Mouse (Mus musculus) left cerebral cortex, postnatal 10 days (tissue): ENCODE data around the gene Shld2. TPM values are rescaled to one million over a fixed set of nuclear protein-coding genes. Genes with fewer than 3 reads are reported as not detected.

Source experiments
- DNase-seq, 2 experiments: peaks; one replicate each; pipeline ENCODE4 v3.0.0; 2021 to 2022; ENCODE audit warnings: low spot score in 2 of 2, mixed read lengths in 1 of 2; ENCODE audit errors: extremely low spot score in 1 of 2
- intact Hi-C: fragments of 180-260 bp; cut with DNase I; formaldehyde crosslinking; loops from one replicate; pipeline ENCODE4 v1.15.1; 2025
- total RNA-seq, 2 experiments: library from RNA; stranded (reverse); gene quantifications; 2 replicates each; pipeline ENCODE4 v1.2.3; 2021

Shld2 gene
- total RNA-seq, 2 experiments from 2014 or later, result 10.4 to 11.3 TPM

DNA sequence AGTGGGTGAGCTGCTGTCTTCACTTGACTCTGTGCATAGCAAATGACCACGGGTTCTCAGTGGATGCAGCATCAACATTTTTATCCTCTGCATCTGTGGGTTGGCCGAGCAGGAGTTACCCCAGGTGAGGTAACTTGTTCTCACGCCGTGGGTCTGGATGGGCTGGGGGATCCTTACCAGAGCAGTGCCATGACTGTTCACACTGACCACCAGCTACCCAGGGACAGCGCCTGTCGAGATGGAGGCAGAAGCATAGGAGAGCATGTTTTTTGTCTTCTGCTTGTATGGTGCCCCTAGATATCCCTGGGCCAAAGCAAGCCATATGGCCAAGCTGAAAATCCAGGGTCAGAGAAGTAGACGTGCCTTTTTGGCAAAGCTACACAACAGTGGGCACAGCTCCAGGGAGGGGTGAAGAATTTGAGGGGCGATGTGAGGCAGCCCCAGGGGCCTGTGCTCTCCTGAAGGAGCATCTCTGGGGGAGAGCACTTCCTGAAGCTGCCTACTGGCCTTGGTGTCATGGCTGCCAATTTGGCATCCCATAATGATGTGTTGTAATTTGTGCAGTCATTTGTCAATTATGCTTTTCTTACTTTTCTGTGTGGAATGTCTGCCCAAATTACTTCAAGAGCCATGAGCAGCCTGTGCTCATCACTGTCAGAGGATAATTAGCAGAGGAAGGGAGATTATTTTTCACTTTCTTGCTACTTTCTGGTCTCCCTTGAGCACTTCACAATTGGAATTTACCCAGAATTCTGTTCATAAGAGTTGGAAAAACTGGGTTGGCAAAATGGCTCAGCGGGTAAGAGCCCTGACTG is 77.2 kb downstream of the Shld2 start:
- DNase-seq, result no peak
- intact Hi-C loops, result no loop called here

DNA sequence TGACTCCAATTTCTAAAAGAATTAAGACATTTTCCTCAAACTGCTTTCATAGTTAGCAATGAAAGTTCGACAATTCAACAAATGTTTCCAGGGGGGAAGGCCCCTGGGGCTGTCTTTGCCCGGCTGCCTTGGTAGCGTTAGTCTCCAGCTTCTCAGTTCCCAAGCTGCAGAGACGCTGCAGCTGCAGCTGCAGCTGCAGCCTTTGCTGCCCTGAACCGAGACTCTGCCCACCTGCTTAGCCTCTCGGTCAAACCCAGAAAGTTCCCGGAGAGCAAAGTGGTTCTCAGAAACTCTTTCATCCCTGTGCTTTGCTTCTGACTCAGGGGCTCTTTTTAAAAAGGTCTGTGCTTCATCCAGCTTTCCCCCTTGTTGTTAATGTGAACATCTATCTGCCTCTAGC is 78.0 kb downstream of the Shld2 start:
- intact Hi-C loops, result no loop called here

DNA sequence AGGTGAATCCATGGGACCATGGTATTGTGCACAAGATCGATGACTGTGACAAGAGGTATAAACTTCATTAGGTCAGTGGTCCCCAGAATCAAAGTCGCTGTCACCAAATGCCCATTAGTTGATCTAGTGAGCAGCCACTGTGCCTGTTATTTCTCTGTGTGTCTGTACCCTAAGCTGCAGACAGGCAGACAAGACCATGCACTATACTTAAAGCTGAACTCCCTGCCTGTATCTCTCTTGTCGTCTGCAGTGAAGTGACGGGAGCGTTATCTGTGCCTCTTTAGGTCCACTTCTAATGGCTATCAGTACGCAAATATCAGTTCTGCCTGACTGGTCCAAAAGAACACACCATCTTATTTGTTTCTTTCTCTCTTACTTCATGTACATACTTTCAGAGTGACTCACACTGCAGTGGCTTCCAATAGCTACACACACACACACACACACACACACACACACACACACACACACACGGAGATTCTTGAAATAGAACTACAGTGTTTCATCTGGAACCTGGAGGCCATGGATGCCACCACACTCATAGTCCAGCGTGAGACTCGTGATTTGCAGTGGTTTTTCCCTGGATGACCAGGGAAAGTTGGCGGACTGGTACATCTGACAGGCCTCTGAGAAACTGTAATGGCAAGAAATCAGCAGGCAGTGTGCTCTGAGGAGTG is 81.3 kb downstream of the Shld2 start:
- DNase-seq, result no peak
- intact Hi-C loops, result no loop called here

More for the DNA sequence above, 78.0 kb downstream of the Shld2 start:
- DNase-seq, result no peak

DNA sequence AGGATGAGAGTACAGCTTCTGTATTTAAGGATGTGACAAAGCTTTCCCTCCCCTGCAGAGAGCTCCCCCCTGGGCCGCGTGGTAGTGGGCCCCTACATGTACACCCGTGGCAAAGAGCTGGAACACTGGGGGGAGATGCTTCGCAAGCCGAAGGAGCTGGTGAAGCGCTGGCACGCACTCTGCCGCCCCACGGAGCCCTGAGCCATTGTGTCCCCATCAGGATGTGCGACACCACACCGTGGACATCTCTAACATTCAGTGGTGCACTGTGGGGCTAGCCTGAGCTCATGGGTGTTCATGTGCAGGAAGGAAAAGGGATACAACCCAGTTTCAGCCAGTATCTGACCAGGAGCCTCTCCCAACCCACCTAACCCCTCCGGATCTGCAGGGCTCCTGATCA is 82.3 kb downstream of the Shld2 start:
- intact Hi-C loops, result no loop called here
- DNase-seq, result no peak

DNA sequence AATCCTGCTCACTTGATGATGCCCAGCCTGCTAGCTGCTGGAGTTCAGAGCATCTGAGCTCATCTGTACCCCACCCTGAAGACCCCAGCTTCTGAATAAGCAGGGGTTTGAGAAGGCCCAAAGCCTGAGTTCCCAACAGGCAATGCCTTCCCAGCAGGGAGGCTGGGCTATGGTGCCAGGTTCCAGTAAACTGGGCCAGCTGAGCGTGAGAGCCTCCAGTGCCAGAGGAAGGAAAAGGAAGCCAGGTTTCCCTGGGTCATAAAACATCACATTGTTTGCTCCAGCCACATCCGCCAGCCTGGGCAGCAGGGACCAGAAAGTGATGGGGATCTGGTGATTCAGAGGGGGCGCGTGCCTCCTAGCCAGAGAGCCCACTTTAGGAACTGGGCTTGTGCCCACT is 83.7 kb downstream of the Shld2 start:
- intact Hi-C loops, result no loop called here
- peak; percentile 11 to 42 for DNase-seq

DNA sequence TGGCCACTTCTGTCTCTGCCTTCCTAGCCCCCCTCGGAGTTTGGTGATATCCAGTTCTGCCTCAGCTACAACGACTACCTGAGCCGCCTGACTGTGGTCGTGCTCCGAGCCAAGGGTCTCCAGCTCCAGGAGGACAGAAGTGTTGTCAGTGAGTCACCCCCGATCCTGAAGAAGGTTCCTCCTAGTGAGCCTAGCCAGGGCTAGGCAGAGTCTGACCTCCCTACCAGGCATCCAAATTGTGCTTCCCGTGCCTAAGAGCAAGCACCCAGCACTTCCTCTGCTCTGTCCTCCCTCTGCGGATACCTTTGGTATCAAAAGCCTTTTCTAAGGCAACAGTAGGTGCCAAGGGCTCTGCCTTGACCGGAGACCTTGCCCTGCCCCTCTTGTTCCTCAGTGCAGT is 84.3 kb downstream of the Shld2 start:
- no peak for DNase-seq
- intact Hi-C loops, result no loop called here

DNA sequence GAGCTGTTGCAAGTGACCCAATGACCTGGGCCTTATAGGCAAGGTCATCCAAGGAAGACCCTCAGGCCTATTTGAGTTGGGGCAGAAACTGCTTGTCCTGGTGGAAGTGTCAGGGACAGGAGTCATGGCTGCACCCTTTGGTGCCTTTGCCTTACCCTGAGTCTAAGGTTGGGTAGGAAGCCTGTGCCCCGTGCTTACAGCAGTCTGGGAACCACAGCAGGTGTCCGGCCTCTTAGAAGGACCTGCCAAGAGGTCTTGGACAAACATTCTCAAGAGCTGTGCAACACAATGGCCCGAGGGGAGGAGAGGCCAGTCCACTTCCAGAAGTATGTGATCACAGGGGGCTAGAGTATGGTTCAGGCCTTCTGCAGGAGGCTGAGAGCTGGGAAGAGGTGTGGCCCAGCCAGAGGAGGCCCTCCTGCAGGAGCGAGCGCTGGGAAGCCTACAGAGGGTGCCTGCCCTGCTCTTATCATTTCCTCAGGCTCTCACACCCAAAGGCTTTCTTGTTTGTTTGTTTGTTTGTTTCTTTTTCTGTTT is 86.9 kb downstream of the Shld2 start:
- intact Hi-C loops, result no loop called here
- DNase-seq, result peak in 1 of 2 experiments; percentile 51

DNA sequence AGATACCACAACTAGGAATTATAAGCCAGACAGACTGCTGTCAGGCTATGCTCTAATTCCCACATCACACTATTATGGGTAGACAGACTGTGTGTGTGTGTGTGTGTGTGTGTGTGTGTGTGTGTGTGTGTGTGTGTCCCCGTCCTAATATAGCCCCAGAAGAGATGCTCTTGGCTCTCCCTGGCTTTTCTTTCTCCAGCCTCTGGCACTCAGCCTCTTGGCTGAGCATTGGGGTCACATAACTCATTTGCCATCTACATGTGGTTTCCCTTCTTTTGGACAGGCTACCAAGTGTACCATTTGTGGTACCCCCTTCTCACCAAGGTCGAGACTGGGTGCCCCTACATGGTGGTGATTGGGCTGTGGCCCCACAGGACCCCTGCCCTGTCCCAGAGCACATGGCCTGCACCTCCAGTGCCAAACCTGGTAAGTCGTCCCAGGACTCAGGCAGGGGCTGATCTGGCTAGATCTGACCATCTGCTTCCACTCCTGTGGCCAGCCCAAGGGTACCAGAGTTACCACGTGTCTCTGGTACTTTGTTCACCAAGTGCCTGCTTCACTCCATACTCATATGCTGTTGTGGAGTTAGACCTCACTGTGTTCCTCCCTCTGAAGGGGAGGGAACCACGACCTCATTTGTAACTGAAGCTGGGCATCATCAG is 88.7 kb downstream of the Shld2 start:
- no peak for DNase-seq
- intact Hi-C loops, result no loop called here

DNA sequence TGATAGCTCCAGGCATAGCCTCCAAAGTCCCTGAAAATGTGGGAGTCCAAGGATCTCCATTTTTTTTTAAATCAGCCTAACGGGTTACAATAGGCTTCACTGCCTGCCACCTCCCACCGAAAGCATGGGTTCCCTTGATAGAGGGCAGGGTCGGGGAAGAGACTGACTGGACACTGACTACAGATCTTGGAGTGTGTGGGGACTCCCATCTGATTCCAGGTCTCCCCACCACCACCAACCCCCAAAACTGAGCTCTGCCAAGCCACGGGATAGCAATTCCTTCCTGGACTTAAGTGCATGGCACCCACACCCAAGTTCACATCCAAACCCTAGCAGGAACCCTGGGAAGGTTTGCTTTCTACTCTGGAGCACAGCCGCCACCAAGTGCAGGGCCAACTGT is 89.9 kb downstream of the Shld2 start:
- no peak for DNase-seq
- intact Hi-C loops, result no loop called here

DNA sequence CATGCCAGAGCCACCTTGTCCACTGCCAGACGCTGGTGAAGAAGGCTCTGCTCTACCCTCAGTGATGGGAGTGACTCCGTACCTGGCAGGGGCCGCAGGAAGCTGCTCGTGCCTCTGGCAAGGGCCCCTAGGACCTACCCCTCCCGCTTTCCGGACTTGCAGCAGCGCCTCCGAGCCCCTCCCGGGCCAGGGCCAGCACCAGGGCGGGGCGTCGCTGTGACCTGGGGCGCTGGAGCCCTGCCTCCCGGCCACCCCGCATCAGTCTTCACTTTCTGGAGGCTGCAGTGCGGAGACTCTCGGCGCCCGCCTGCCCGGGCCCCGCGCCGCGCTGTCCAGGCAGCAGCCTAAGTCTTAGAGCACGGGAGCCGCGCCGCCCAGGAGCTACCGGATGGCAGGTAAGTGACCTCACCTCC is 90.5 kb downstream of the Shld2 start:
- DNase-seq, result peak in 1 of 2 experiments; percentile 45
- intact Hi-C loops, result no loop called here

DNA sequence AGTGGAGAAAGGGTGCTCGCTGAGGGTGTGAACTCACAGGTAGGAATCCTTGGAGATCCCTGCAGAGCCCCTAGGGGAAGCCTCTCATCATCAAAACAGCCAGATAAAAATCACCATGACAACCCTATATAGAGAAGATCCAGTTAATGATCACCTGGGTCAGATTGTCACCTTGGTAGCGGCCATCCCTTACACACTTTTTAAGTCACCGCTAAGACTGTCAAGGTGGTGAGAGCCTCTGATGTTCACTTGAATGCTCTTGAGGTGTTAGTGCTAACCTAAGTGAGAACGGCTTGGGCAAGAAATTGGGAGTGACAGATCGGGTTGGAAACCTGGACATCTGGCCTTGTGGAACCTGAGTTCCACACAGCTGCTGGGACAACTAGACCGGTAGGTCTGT is 91.0 kb downstream of the Shld2 start, which contains the start of gene Syt15:
TSS of gene Syt15 (plus strand) at position 301 of the 400 bp plus-strand sequence.
- intact Hi-C loops, result no loop called here
- no peak for DNase-seq

DNA sequence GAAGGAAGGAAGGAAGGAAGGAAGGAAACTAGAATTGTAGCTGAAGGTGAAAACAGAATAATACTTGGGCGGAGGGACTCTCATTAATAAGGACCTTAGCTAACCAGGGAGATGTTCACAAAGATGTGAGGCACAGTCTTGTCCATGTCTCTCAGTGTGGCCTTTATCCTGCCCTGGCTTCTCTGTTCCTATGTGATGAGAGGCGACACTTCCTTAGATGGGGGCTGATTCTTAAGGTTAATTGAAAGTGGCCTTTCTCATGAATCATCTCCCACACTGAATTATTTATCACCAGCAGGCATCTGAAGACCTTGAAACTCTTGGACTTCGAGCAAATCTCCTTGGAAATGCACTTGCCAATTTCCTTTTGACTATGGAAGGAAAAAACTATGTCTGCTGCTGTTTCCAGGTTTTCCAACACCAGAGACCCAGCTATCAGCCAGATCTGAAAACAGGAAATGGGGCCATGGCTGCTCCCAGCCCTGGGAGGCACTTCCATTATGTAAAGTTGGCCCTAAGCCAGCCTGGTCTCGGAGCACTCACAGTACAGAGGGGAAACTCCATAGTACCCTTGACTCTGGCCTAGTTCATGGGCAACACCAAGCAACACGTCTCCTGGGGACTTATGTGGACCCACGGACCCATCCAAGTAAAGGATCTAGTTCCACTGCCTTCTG is 94.7 kb downstream of the Shld2 start:
- intact Hi-C loops, result no loop called here
- DNase-seq, result peak in 1 of 2 experiments; percentile 71

DNA sequence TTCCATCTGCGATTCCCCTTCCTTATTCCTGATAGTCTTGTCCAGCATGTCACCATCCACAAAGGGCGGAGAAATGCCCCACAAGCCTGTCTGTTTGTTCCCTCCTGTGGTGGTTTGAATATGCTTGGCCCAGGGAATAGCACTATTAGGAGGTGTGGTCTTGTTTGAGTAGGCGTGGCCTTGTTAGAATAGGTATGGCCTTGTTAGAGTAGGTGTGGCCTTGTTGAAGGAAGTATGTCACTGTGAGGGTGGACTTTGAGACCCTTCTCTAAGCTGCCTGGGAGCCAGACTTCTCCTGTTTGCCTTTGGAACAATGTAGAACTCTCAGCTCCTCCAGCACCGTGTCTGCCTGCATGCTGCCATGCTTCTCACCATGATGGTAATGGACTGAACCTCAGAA is 100.4 kb downstream of the Shld2 start:
- intact Hi-C loops, result loop anchor here (5.0 kb wide), 1 partner anchor 128 kb away; no protein-coding TSS in a partner anchor
- DNase-seq, result no peak

DNA sequence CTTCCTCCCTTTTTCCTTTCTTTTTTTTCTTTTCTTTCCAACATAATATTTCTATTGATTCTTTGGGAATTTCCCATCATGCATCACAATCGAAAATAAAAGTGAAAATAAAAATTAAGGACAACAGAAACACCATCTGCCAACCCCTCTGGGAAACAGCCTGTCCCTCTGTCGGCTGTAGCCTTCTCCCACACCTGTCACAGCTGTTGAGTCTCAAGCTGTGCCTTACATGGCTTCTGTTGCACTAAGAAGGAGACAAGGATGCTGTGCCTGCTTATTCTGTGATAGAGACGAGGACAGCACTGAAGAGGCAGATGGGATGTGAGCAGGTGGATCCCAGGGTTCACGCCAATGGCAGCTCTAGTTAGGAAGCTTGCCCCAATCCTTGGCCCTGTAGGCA is 101.2 kb downstream of the Shld2 start:
- intact Hi-C loops, result loop anchor here (5.0 kb wide), 1 partner anchor 127 kb away; no protein-coding TSS in a partner anchor
- DNase-seq, result no peak

DNA sequence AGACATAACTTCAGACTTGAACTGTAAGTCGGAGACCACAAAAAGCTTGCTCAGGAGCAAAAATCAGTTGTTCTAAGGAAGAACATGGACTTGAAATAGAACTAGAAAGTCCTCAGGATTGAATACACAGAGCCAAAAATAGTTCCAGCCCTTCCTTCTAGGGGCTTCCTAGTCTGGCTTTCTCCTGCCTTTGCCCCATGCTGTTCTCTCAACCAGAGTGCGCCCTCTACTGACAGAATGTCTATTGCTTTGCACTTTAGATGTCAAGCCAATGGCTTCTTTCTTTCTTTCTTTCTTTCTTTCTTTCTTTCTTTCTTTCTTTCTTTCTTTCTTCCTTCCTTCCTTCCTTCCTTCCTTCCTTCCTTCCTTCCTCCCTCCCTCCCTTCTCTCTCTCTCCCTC is 101.6 kb downstream of the Shld2 start:
- intact Hi-C loops, result loop anchor here (5.0 kb wide), 1 partner anchor 126 kb away; no protein-coding TSS in a partner anchor
- DNase-seq, result peak in 1 of 2 experiments; percentile 56

DNA sequence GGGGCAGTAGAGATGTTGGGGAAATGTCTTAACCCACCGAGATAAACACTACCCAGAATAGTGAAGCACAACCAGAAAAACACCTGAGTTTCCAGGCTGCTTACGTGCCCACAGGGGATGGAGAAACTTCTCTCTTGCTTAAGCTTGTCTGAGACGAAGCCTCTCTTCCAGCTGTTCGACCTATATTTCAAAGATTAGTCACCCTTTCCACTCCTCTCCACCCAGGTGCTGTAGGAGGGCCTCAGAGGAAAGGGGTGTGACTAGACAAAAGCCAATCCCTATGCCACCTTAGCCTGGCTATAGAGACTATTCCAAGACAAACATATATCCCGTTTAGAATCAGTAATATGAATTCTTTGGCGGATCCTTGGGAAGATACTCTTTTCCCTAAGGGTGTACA is 102.3 kb downstream of the Shld2 start:
- no peak for DNase-seq
- intact Hi-C loops, result loop anchor here (5.0 kb wide), 1 partner anchor 126 kb away; no protein-coding TSS in a partner anchor

DNA sequence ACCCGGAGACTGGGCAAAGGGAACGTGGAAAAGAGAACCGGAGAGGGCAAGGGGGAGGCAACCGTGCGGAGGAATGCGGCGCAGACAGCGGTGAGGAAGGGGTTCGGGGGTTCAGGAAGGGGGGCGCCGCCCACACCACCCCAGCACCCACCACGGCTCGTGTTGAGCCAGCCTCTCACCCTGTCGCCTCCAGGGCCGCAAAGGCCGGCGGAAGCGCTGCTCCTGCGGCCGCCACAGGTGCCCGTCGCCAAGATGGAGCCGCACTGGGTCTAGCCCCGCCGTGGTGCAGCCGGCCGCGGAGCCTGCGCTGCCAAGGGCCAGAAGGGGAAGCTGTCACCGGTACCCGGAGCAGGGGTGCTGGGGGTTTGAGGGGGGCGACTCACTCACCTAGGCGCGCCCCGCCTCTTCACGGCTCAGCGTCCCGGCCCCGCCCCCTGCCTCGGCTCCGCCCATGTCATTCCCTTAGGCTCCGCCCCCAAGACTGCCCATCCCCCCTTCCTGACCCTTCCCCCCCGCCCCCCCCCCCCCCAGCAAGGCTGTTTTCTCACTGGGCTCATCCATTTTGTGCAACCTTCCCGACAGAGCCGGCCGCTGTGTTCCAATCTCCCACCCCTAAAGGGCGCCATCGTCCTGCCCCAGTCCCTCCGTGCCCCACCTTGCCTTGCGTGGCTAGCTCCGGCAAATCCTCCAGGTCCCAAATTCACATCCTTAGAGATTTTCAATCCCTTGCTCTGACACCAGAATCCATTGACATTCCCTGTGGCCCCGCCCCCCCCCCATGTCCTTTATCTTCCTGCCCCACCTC is 108.9 kb downstream of the Shld2 start, which contains the start of gene Gprin2:
TSS of gene Gprin2 (minus strand) at position 423 of the 805 bp plus-strand sequence.
- intact Hi-C loops, result no loop called here
- DNase-seq, result peak in 1 of 2 experiments; percentile 65

DNA sequence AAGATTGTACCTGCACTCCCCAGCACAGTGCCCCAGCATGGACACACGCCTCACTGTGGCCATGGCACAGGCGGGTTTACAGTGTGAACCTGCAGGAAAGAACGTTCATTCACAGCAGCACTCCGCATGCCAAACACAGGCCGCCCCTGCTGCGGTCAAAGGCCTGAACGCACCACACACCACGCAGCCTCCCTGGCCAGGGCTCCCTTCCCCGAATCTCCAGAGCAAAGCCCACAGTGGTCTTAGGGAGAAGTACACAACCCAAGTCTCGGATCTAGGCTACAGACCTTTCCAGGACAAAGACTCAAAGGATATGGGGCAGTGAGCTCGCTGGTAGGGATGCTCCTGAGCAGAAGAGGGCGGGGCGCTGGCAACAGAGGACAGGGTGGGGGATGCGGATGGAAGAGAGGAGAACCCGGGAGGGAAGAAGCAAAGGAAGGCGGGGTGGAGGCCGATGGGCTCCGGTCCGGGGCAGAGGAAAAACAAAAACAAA is 109.5 kb downstream of the Shld2 start:
- DNase-seq, result peak in 1 of 2 experiments; percentile 66
- intact Hi-C loops, result no loop called here
